Mouse (Mus musculus) activated CD4-positive, CD25-positive, alpha-beta regulatory T cell, adult 4 months (primary cell): ENCODE measurements at regions not wholly inside any gene's neighbourhood (a gene's known extent, or its start where the extent isn't known, plus 50 kb on each side); places are given as distances from the start of the nearest gene placed in this dataset.

Experiments used
- ATAC-seq: one replicate; pipeline ENCODE4 v1.8.0; 2017

DNA sequence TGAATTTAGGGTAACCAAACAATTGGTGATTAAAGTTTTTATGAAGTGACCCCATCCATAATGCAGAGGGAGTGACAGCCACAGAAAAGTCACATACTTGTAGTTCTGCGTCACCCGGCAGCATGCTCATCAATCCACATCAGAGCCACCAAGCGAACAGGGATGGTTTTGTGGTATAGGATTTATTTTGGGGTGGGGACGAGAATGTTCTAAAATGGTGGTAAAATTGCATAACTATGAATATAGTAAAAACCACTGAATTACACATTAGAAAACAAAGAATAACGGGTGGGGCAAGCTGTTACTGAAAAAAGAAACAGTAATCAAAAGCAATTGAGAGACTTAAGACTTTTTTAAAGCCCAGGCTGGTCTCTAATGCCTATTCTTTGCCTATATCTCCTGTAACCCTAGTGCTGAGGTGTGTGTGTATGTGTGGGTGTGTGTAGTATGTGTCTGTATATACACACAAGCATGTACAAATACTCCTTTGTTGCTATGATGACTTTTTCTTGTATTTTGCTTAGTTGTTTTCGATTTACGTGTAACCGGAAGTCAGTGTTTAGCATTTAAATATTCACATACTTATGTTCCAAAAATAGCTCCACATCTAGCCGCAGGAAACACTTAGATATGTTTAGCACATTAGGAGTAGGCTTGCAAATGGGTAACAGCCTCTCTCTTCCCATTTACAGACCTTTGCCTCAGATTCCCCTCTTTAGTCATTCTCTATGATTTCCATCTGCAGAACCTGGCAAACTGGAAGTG, 57.4 kb upstream of the Jak2 start:
- peak; percentile 87 for ATAC-seq

DNA sequence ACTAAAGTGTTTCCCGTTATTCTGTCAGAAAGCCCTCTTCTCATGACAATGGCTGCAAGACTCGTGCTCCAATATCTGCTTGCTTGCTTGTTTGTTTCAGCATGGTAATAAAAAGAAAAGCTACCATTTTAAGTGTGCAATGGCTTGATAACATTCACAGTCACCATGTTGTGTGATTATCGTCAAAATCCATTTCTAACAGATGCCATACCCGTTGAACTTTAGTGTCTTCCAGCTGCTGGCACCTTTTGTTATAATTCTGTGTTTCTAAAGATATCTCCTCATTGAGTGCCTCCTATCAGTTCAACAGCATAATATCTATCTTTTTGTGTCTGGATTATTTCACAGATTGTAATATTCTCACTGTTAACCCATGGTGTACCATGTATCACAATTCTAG, 55.4 kb upstream of the Jak2 start:
- no peak for ATAC-seq

DNA sequence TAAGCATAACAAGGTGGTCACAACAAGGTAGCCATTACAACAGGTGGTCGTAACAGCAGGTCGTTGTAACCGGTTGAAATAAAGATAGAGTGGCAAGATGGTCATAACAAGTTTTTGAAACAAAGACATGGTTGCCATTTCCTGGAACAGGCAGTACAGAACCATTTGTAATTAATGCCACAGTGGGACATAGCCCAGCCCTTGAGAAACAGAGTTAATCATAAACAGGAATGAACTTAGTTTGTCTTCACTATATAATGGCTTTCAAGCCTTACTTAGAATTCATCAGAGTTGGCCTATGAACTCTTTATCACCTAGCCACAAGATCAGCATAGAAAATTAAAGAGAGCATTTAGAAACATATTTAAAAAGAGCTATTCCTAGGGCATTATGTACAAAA, 53.0 kb upstream of the Jak2 start:
- ATAC-seq = no peak

DNA sequence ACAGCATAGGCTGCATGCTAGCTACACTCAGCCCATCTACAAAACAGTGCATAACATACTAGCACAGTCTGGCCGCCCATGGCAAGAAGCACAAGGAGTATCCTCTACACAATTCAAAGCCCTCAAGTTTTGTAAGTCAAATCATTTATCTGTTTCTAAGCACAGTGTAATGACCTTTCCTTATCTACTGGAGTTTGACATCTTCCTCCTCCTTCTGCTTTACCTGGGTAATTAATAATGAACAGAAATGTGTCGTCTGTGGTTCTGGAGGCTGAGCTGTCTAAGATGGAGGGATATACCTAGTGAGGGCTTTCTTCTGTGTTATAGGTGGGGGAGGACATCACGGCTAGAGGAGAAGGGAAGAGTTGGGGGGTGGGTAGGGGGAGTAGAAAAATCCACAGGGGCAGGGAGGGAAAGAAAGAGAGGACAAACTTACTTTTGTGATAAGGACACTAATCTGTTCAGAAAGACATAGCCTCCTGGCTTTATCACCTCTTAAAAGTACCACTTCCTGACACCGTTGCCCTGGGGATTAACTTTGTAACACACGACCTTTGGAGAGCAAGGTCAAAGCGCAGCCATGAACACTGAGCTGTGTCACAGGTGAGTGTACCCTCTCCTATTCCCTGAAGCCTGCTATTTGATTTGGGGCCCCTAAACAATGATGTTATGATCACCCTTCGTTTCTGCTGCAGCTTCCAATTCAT, 52.4 kb upstream of the Jak2 start:
- ATAC-seq = no peak

DNA sequence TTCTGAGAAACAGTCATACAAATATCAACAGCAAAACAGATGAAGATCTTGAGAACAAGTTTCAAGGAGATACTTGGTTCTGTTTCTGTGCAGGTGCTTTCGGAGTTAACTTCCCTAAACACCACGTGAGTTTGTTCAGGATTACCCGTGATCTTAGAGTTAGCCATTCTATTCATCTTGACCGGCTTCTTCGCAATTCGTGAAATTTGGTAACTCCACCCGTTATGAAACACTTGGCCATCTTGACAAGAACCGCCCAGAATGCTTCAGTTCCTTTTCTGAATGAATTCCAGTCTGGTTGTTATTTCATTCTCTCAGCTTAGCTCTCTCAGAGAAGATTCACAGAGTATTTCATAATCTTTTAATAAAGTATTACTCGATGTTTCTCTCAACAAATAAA, 50.0 kb upstream of the Jak2 start:
- no peak for ATAC-seq
